Mouse (Mus musculus) hindbrain, embryonic 13.5 days (tissue): Measurements from ENCODE around the gene Lypd1. TPM values are rescaled to one million over a fixed set of nuclear protein-coding genes. Genes with fewer than 3 reads are reported as not detected.

ENCODE experiments used
- ATAC-seq: fragments of 200-750 bp; cut with Nextera tagmentation; 2 replicates; pipeline ENCODE4 v1.8.0; 2017; ENCODE audit warnings: moderate TSS enrichment; ENCODE audit not compliant: low FRiP score
- H3K27ac ChIP-seq: fragments of 300-500 bp; sonication (generic); 2 replicates; pipeline ENCODE4 v1.5.1; 2015; ENCODE audit warnings: inconsistent platforms, mild to moderate bottlenecking, moderate library complexity
- H3K27me3 ChIP-seq: fragments of 300-500 bp; sonication (generic); 2 replicates; pipeline ENCODE4 v1.6.1; 2015; ENCODE audit warnings: mild to moderate bottlenecking, inconsistent platforms
- H3K36me3 ChIP-seq: fragments of 300-500 bp; sonication (generic); 2 replicates; pipeline ENCODE4 v1.6.1; 2015; ENCODE audit warnings: mild to moderate bottlenecking, inconsistent platforms
- H3K4me1 ChIP-seq: fragments of 300-500 bp; sonication (generic); replicated peaks from 2 replicates; pipeline ENCODE4 v1.6.1; 2015; ENCODE audit warnings: inconsistent platforms
- H3K4me2 ChIP-seq: fragments of 300-500 bp; sonication (generic); 2 replicates; pipeline ENCODE4 v1.6.1; 2015; ENCODE audit warnings: inconsistent platforms, mild to moderate bottlenecking, moderate library complexity
- H3K4me3 ChIP-seq: fragments of 300-500 bp; sonication (generic); 2 replicates; pipeline ENCODE4 v1.5.1; 2015; ENCODE audit warnings: mild to moderate bottlenecking, inconsistent platforms
- H3K9ac ChIP-seq: fragments of 300-500 bp; sonication (generic); 2 replicates; pipeline ENCODE4 v1.6.1; 2015; ENCODE audit warnings: mild to moderate bottlenecking, inconsistent platforms
- H3K9me3 ChIP-seq: fragments of 300-500 bp; sonication (generic); 2 replicates; pipeline ENCODE4 v1.6.1; 2016; ENCODE audit warnings: inconsistent platforms
- WGBS: fragments of 180-500 bp; shearing (Covaris S2); methylation state at CpG from one replicate; pipeline ENCODE4 v1.1.7; 2015; 5-methylcytosine and 5-hydroxymethylcytosine counted together
- polyA plus RNA-seq: library from polyadenylated mRNA; unstranded; fragments of >200 nt; fragmentation: Nextera tagmentation; extraction: Ambion mirVana; gene quantifications from 2 replicates; pipeline ENCODE4 v1.2.1, GENCODE M21; 2015

Gene Lypd1
- polyA plus RNA-seq, 1 experiment from 2014 or later: 53.2 TPM

- Histone ChIP-seq H3K27ac (no peak overlapping the region), H3K27me3 (no peaks in the 10 kb centered on the region), H3K4me3 (no peak overlapping the region), H3K4me1 (peaks cover 8% of the 10 kb centered on the region; the same call in 1 of the 2 replicates), H3K4me2 (no peak overlapping the region), H3K36me3 (no peaks in the 10 kb centered on the region), H3K9ac (no peak overlapping the region), H3K9me3 (no peaks in the 10 kb centered on the region)
- no peak for ATAC-seq
- 48% methylated on average over 9 of the region's 9 CpGs for WGBS
These were observed 19.7 kb downstream of the Lypd1 start for GRCm38 (mm10) chr1:125893158-125893557.

- no peak for ATAC-seq
- no peaks in the 10 kb centered on the region for H3K36me3 ChIP-seq
- no peaks in the 10 kb centered on the region for H3K27me3 ChIP-seq
- no peak overlapping the region for H3K9ac ChIP-seq
- H3K4me3 ChIP-seq: no peak overlapping the region
- H3K27ac ChIP-seq: no peak overlapping the region
- no peak overlapping the region for H3K4me2 ChIP-seq
- H3K9me3 ChIP-seq: no peaks in the 10 kb centered on the region
- WGBS: 16% methylated on average over 7 of the region's 7 CpGs
- H3K4me1 ChIP-seq: no peaks in the 10 kb centered on the region; the same call in 1 of the 2 replicates
These were observed 42.8 kb downstream of the Lypd1 start for GRCm38 (mm10) chr1:125870056-125870455.

GRCm38 (mm10) chr1:125858631-125859030 lies 54.3 kb downstream of the Lypd1 start:
- 67% methylated on average over 5 of the region's 5 CpGs for WGBS
- Histone ChIP-seq H3K4me2 (no peak overlapping the region), H3K36me3 (no peaks in the 10 kb centered on the region), H3K27me3 (no peaks in the 10 kb centered on the region), H3K27ac (no peak overlapping the region), H3K9ac (no peak overlapping the region), H3K4me1 (peaks cover 4% of the 10 kb centered on the region; the same call in 1 of the 2 replicates), H3K9me3 (no peaks in the 10 kb centered on the region), H3K4me3 (no peak overlapping the region)
- ATAC-seq: no peak

GRCm38 (mm10) chr1:125854646-125855045 lies 58.3 kb downstream of the Lypd1 start:
- ATAC-seq: no peak
- WGBS: 6% methylated on average over 5 of the region's 5 CpGs
- Histone ChIP-seq H3K9me3 (no peaks in the 10 kb centered on the region), H3K27me3 (no peaks in the 10 kb centered on the region), H3K4me1 (peaks cover 4% of the 10 kb centered on the region; the same call in 1 of the 2 replicates), H3K4me3 (no peak overlapping the region), H3K36me3 (no peaks in the 10 kb centered on the region), H3K27ac (no peak overlapping the region), H3K9ac (no peak overlapping the region), H3K4me2 (no peak overlapping the region)

GRCm38 (mm10) chr1:125839746-125840392 lies 73.0 kb downstream of the Lypd1 start:
- H3K27ac ChIP-seq: peak overlapping the region; percentile 40
- H3K27me3 ChIP-seq: no peaks in the 10 kb centered on the region
- H3K4me1 ChIP-seq: peaks cover 15% of the 10 kb centered on the region; the same call in 1 of the 2 replicates
- H3K9me3 ChIP-seq: no peaks in the 10 kb centered on the region
- no peak overlapping the region for H3K4me3 ChIP-seq
- no peak overlapping the region for H3K9ac ChIP-seq
- no peaks in the 10 kb centered on the region for H3K36me3 ChIP-seq
- peak; percentile 32; the same call in 1 of the 2 replicates for ATAC-seq
- no peak overlapping the region for H3K4me2 ChIP-seq
- WGBS: 41% methylated on average over 13 of the region's 13 CpGs

- H3K27me3 ChIP-seq: no peaks in the 10 kb centered on the region
- H3K36me3 ChIP-seq: no peaks in the 10 kb centered on the region
- no peaks in the 10 kb centered on the region for H3K9me3 ChIP-seq
- ATAC-seq: no peak
- H3K27ac ChIP-seq: no peak overlapping the region
- H3K4me3 ChIP-seq: no peak overlapping the region
- H3K9ac ChIP-seq: no peak overlapping the region
- WGBS: 59% methylated on average over 1 of the region's 1 CpGs
- H3K4me2 ChIP-seq: no peak overlapping the region
- H3K4me1 ChIP-seq: peaks cover 15% of the 10 kb centered on the region; the same call in 1 of the 2 replicates
These were observed 75.4 kb downstream of the Lypd1 start for GRCm38 (mm10) chr1:125837507-125837906.

GRCm38 (mm10) chr1:125823611-125824010 lies 89.3 kb downstream of the Lypd1 start:
- Histone ChIP-seq H3K4me2 (no peak overlapping the region), H3K27ac (no peak overlapping the region), H3K27me3 (no peaks in the 10 kb centered on the region), H3K36me3 (no peaks in the 10 kb centered on the region), H3K4me1 (no peaks in the 10 kb centered on the region), H3K9me3 (no peaks in the 10 kb centered on the region), H3K9ac (no peak overlapping the region), H3K4me3 (no peak overlapping the region)
- ATAC-seq: no peak
- WGBS: 88% methylated on average over 4 of the region's 4 CpGs

GRCm38 (mm10) chr1:125821101-125821500 lies 91.8 kb downstream of the Lypd1 start:
- ATAC-seq: no peak
- Histone ChIP-seq H3K4me1 (no peaks in the 10 kb centered on the region), H3K27me3 (no peaks in the 10 kb centered on the region)

More at GRCm38 (mm10) chr1:125821101-125821500, 91.8 kb downstream of the Lypd1 start:
- Histone ChIP-seq H3K4me3 (no peak overlapping the region), H3K27ac (no peak overlapping the region), H3K36me3 (no peaks in the 10 kb centered on the region), H3K9me3 (no peaks in the 10 kb centered on the region), H3K4me2 (no peak overlapping the region), H3K9ac (no peak overlapping the region)
- WGBS: 66% methylated on average over 7 of the region's 7 CpGs

Other genes starting within 250 kb of the Lypd1 start
- gene Gpr39, start 236.1 kb downstream of the Lypd1 start, polyA plus RNA-seq: 0.08 TPM in 1 of 2 replicates, not detected in the other